Mouse (Mus musculus): Measurements from ENCODE around the gene Tead3.

- TF ChIP-seq GATA1 (IDR thresholded peaks at IDR 0.05; ENCODE audit: borderline replicate concordance, low read length) (no peak), FLI1 (IDR thresholded peaks at IDR 0.05; ENCODE audit: low read length) (no peak)
Observed at GRCm38 (mm10) chr17:28347327-28347726, 3.3 kb downstream of the Tead3 start.
